Mouse (Mus musculus): ENCODE measurements around the gene Slc39a8. TPM values are rescaled to one million over a fixed set of nuclear protein-coding genes. Genes with fewer than 3 reads are reported as not detected.

Slc39a8 gene
- polyA plus RNA-seq (2012; rRNA removed), result 2.8 and 3.3 TPM in 2 replicates

DNA sequence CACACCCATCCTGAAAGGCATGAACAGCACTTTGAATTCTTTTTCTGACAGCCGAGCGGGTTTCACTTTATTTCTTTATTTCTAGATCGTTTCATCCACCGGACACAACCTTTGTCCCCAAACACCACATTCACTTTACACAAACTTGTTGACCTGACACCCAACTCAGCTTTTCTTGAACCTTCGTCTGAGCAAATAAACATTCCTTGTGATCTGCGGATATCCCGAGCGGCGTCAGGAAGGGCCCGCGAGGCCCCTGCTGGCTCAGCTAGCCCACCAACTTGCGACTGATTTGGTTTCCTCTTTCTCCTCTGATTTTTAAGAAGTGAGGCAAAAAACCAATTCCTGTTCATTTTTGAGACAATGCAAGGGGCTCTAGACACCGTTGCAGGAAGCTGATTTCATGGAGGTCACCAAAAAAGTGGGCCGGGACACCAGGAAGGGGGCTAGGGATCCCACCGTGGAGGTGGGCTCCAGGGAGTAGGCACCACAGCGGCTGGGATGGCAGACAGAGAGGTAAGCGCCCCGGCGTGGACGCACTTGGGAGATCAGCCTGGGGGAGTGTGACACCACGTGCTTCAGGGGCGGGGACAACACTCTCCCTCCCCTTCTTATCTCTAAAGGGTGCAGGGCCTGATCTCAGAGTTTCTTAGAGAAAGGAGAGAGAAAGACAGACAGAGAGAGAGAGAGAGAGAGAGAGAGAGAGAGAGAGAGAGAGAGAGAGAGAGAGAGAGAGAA lies at the start of gene Slc39a8:
Slc39a8 (plus strand) TSS at position 264 of the 738 bp plus-strand sequence.
- H3K27ac ChIP-seq (ENCODE audit: insufficient read depth, low read depth, low read length), result peak within 1 kb of the TSS; percentile 38
- H3K36me3 ChIP-seq (ENCODE audit: control insufficient read depth, insufficient read depth, low read length), result no peaks in the 10 kb centered on the region
- H3K4me3 ChIP-seq (ENCODE audit: low read depth, low read length), result peak within 1 kb of the TSS; percentile 71
- TF ChIP-seq CTCF (IDR thresholded peaks at IDR 0.05; ENCODE audit: extremely low read depth, insufficient read length, insufficient replicate concordance, low read depth, low read length), result peak; percentile 44; the same call in 1 of the 2 replicates
- TF ChIP-seq POLR2A (IDR thresholded peaks at IDR 0.05; ENCODE audit: low read depth, low read length), result no peak
- H3K4me1 ChIP-seq (ENCODE audit: control insufficient read depth, insufficient read depth, insufficient read length, low read length), result no peaks in the 10 kb centered on the region; the same call in 1 of the 2 replicates
- 1% methylated on average over 22 of the region's 22 CpGs for WGBS
- H3K27me3 ChIP-seq (ENCODE audit: control insufficient read depth, insufficient read depth, low read length), result no peaks in the 10 kb centered on the region

DNA sequence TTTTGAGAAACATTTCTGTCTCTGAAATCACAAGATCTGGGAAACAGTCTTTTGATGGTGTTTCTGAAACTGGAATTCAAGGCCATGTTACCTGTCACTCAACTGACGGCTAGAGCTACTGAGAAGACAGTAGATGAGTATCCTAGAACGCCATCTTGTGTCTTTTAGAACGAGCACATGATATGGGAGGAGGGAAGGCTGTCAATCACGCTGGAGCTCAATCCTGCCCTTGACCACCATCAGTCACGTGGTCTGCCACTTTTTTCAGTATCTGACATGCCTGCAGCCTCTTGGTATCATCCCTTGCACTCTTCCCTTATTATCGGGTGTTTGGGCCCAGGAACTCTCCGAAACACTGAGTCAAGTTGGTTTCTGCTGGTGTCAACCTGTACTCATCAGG lies 40.0 kb upstream of the Slc39a8 start:
- no peaks in the 10 kb centered on the region for H3K27me3 ChIP-seq (ENCODE audit: control insufficient read depth, insufficient read depth, low read length)
- WGBS, result 88% methylated on average over 7 of the region's 7 CpGs
- no peaks in the 10 kb centered on the region for H3K4me1 ChIP-seq (ENCODE audit: control insufficient read depth, insufficient read depth, insufficient read length, low read length)
- no peaks in the 10 kb centered on the region for H3K36me3 ChIP-seq (ENCODE audit: control insufficient read depth, insufficient read depth, low read length)
- no peak for TF ChIP-seq CTCF (IDR thresholded peaks at IDR 0.05; ENCODE audit: extremely low read depth, insufficient read length, insufficient replicate concordance, low read depth, low read length)
- no peak for TF ChIP-seq POLR2A (IDR thresholded peaks at IDR 0.05; ENCODE audit: low read depth, low read length)
- no peak overlapping the region for H3K4me3 ChIP-seq (ENCODE audit: low read depth, low read length)
- H3K27ac ChIP-seq (ENCODE audit: insufficient read depth, low read depth, low read length), result no peak overlapping the region

DNA sequence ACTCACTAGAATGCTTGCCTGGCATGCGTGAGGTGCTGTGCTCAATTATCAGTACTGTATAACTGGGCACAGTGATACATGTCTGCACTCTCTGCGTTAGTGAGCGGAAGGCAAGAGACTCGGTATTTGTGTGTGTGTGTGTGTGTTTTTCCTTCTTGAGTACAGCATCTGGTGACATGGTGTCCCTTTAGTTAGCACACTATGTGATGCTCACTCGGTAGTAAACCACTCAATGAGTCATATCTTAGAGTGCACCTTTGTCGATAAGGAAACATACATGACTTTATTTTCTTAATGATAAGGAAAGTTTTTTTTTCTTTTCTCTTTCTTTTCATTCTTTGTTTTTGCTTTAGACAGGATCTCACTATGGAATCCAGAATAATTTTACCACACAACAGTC lies 29.0 kb upstream of the Slc39a8 start:
- H3K4me1 ChIP-seq (ENCODE audit: control insufficient read depth, insufficient read depth, insufficient read length, low read length), result no peaks in the 10 kb centered on the region
- TF ChIP-seq CTCF (IDR thresholded peaks at IDR 0.05; ENCODE audit: extremely low read depth, insufficient read length, insufficient replicate concordance, low read depth, low read length) (no peak), POLR2A (IDR thresholded peaks at IDR 0.05; ENCODE audit: low read depth, low read length) (no peak)
- no peak overlapping the region for H3K27ac ChIP-seq (ENCODE audit: insufficient read depth, low read depth, low read length)
- no peaks in the 10 kb centered on the region for H3K27me3 ChIP-seq (ENCODE audit: control insufficient read depth, insufficient read depth, low read length)
- 66% methylated on average over 6 of the region's 6 CpGs for WGBS
- H3K36me3 ChIP-seq (ENCODE audit: control insufficient read depth, insufficient read depth, low read length), result no peaks in the 10 kb centered on the region
- no peak overlapping the region for H3K4me3 ChIP-seq (ENCODE audit: low read depth, low read length)

DNA sequence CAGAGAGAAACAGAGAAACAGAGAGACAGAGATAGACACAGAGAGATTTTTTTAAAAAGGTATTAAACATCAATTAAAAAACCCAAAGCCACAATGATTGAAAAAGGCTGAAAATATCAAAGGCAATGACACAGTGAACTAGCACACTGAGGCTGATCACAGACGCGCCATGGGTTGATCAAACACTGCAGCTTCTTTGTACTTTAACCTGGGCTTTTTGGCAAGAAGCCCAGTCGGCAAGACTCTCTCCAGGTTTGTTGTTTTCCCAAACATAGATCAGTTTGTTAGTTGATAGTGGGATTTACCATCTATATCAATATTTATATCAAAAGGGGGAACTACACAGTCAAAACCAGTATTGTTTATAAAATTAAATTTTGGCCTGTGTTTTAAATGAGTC lies 26.8 kb upstream of the Slc39a8 start:
- Histone ChIP-seq H3K4me3 (ENCODE audit: low read depth, low read length) (no peak overlapping the region), H3K27ac (ENCODE audit: insufficient read depth, low read depth, low read length) (no peak overlapping the region)
- WGBS, result 12% methylated on average over 3 of the region's 3 CpGs

DNA sequence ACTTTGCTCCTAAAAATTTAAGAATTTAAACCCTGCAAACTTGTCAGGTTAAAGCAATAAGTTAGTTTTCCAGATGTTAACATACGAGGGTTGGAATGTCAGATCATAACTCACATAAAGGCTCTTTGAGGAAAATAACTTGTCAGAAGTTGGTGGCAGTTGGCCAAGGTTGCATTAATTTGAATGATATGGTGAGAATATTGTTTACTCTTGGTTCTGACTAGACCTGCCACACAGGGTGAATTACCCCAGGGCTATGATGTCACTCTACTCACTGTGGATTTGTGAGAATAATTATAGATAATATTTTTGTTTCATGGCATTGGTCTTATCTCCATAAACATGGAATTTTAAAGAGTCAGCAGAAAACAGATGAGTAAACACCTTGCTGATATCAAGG lies 26.4 kb upstream of the Slc39a8 start:
- no peaks in the 10 kb centered on the region for H3K36me3 ChIP-seq (ENCODE audit: control insufficient read depth, insufficient read depth, low read length)
- TF ChIP-seq CTCF (IDR thresholded peaks at IDR 0.05; ENCODE audit: extremely low read depth, insufficient read length, insufficient replicate concordance, low read depth, low read length), result no peak
- TF ChIP-seq POLR2A (IDR thresholded peaks at IDR 0.05; ENCODE audit: low read depth, low read length), result no peak
- WGBS, result 18% methylated on average over 1 of the region's 1 CpGs

More for the DNA sequence above, 26.8 kb upstream of the Slc39a8 start:
- Histone ChIP-seq H3K36me3 (ENCODE audit: control insufficient read depth, insufficient read depth, low read length) (no peaks in the 10 kb centered on the region), H3K27me3 (ENCODE audit: control insufficient read depth, insufficient read depth, low read length) (no peaks in the 10 kb centered on the region), H3K4me1 (ENCODE audit: control insufficient read depth, insufficient read depth, insufficient read length, low read length) (no peaks in the 10 kb centered on the region)
- TF ChIP-seq CTCF (IDR thresholded peaks at IDR 0.05; ENCODE audit: extremely low read depth, insufficient read length, insufficient replicate concordance, low read depth, low read length) (no peak), POLR2A (IDR thresholded peaks at IDR 0.05; ENCODE audit: low read depth, low read length) (no peak)

DNA sequence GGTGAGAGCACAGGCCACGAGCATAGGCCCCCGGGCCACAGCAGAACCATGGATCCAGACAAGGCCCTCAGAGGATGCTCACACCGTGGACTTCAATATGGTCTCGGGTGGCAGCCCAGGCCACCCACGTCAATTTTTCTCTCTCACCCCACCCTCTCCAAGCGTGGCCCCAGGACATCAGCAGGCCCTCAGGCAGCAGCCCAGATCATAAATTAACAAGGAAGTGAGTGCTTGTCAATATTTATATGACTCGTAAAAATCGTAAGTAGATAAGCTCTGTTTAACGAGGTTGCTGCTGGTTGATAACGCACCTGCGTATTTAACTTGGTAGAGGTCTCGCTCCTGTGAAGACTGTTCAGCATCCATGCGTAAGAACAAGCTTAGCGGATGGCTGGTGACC lies 10.4 kb upstream of the Slc39a8 start:
- no peak for TF ChIP-seq POLR2A (IDR thresholded peaks at IDR 0.05; ENCODE audit: low read depth, low read length)
- TF ChIP-seq CTCF (IDR thresholded peaks at IDR 0.05; ENCODE audit: extremely low read depth, insufficient read length, insufficient replicate concordance, low read depth, low read length), result no peak
- no peak overlapping the region for H3K27ac ChIP-seq (ENCODE audit: insufficient read depth, low read depth, low read length)
- H3K4me1 ChIP-seq (ENCODE audit: control insufficient read depth, insufficient read depth, insufficient read length, low read length), result peaks cover 7% of the 10 kb centered on the region
- no peaks in the 10 kb centered on the region for H3K36me3 ChIP-seq (ENCODE audit: control insufficient read depth, insufficient read depth, low read length)
- 31% methylated on average over 14 of the region's 14 CpGs for WGBS
- peak overlapping the region; percentile 18; the same call in 1 of the 2 replicates for H3K4me3 ChIP-seq (ENCODE audit: low read depth, low read length)
- peaks cover 10% of the 10 kb centered on the region; the same call in 1 of the 2 replicates for H3K27me3 ChIP-seq (ENCODE audit: control insufficient read depth, insufficient read depth, low read length)

More for the DNA sequence above, 26.4 kb upstream of the Slc39a8 start:
- H3K27me3 ChIP-seq (ENCODE audit: control insufficient read depth, insufficient read depth, low read length), result no peaks in the 10 kb centered on the region
- no peak overlapping the region for H3K27ac ChIP-seq (ENCODE audit: insufficient read depth, low read depth, low read length)
- no peak overlapping the region for H3K4me3 ChIP-seq (ENCODE audit: low read depth, low read length)
- H3K4me1 ChIP-seq (ENCODE audit: control insufficient read depth, insufficient read depth, insufficient read length, low read length), result no peaks in the 10 kb centered on the region

DNA sequence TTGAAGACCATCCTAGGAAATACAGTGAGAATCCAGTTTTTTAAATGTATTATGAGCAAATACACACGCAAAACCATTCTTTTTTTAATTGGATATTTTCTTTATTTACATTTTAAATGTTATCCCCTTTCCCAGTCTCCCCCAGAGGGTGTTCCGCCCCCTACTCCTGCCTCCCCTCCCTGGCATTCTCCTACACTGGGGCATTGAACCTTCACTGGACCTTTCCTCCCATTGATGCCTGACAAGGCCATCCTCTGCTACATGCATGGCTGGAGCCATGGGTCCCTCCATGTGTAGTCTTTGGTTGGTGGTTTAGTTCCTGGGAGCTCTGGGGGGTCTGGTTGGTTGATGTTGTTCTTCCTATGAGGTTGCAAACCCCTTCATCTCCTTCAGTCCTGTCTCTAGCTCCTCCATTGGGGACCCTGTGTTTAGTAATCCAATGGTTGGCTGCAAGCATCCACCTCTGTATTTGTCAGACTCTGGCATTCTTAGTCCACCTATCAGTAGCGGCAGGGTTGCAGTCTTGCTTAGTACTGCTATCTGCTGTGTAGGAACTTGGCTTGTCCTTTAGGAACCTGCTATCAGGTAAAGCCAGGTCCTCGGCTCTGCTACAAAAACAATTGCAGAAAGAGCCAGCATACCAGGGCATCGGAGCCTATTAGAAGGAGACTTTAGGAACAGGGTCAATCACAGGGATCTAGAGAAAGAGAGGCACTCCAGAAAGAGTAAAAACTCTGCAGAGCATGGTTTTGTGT lies 8.9 kb upstream of the Slc39a8 start:
- H3K27ac ChIP-seq (ENCODE audit: insufficient read depth, low read depth, low read length), result no peak overlapping the region
- H3K27me3 ChIP-seq (ENCODE audit: control insufficient read depth, insufficient read depth, low read length), result peaks cover 10% of the 10 kb centered on the region; the same call in 1 of the 2 replicates
- WGBS, result 84% methylated on average over 5 of the region's 5 CpGs
- H3K4me1 ChIP-seq (ENCODE audit: control insufficient read depth, insufficient read depth, insufficient read length, low read length), result peaks cover 7% of the 10 kb centered on the region
- no peaks in the 10 kb centered on the region for H3K36me3 ChIP-seq (ENCODE audit: control insufficient read depth, insufficient read depth, low read length)
- H3K4me3 ChIP-seq (ENCODE audit: low read depth, low read length), result no peak overlapping the region
- TF ChIP-seq CTCF (IDR thresholded peaks at IDR 0.05; ENCODE audit: extremely low read depth, insufficient read length, insufficient replicate concordance, low read depth, low read length) (no peak), POLR2A (IDR thresholded peaks at IDR 0.05; ENCODE audit: low read depth, low read length) (no peak)

Measured in small intestine, adult 2 months (tissue).